Mouse (Mus musculus): ENCODE measurements around the gene Cecr2. TPM values are rescaled to one million over a fixed set of nuclear protein-coding genes. Genes with fewer than 3 reads are reported as not detected.

Cecr2 gene
- polyA plus RNA-seq (2014; fragmentation: Nextera tagmentation; extraction: Ambion mirVana), result 3.8 and 5.2 TPM in 2 replicates

GRCm38 (mm10) chr6:120665816-120666760, at the start of gene Cecr2:
Gene Cecr2, plus strand, starts transcription at chr6:120666369.
- DNase-seq, result peak; percentile 94
- ATAC-seq (ENCODE audit: low FRiP score, low TSS enrichment), result peak; percentile 90
- under 1% methylated on average over 119 of the region's 127 CpGs for WGBS

GRCm38 (mm10) chr6:120617586-120617985, 48.6 kb upstream of the Cecr2 start:
- Histone ChIP-seq H3K4me1 (ENCODE audit: control insufficient read depth, insufficient read depth, low read length) (no peaks in the 10 kb centered on the region), H3K9me3 (ENCODE audit: control insufficient read depth, low read length) (no peaks in the 10 kb centered on the region), H3K4me2 (ENCODE audit: low read length) (no peak overlapping the region), H3K27me3 (ENCODE audit: control insufficient read depth, insufficient read depth, low read length) (no peaks in the 10 kb centered on the region), H3K4me3 (replicated peaks; ENCODE audit: low read depth, low read length) (no peak overlapping the region), H3K27ac (replicated peaks; ENCODE audit: low read depth, low read length) (no peak overlapping the region), H3K36me3 (ENCODE audit: control insufficient read depth, insufficient read depth, low read length) (no peaks in the 10 kb centered on the region), H3K9ac (replicated peaks; ENCODE audit: low read length) (no peak overlapping the region)
- ATAC-seq (ENCODE audit: low FRiP score, low TSS enrichment) (no peak), DNase-seq (no peak)
- 82% methylated on average over 5 of the region's 5 CpGs for WGBS

More at GRCm38 (mm10) chr6:120665816-120666760, at the start of gene Cecr2:
- Histone ChIP-seq H3K36me3 (ENCODE audit: control insufficient read depth, insufficient read depth, low read length) (no peaks in the 10 kb centered on the region), H3K4me2 (ENCODE audit: low read length) (peak within 1 kb of the TSS; percentile 93), H3K27me3 (ENCODE audit: control insufficient read depth, insufficient read depth, low read length) (no peaks in the 10 kb centered on the region), H3K9ac (replicated peaks; ENCODE audit: low read length) (peak within 1 kb of the TSS; percentile 72), H3K27ac (replicated peaks; ENCODE audit: low read depth, low read length) (peak within 1 kb of the TSS; percentile 95), H3K4me1 (ENCODE audit: control insufficient read depth, insufficient read depth, low read length) (peaks cover 8% of the 10 kb centered on the region; the same call in 1 of the 2 replicates), H3K9me3 (ENCODE audit: control insufficient read depth, low read length) (no peaks in the 10 kb centered on the region), H3K4me3 (replicated peaks; ENCODE audit: low read depth, low read length) (peak within 1 kb of the TSS; percentile 87)

- ATAC-seq (ENCODE audit: low FRiP score, low TSS enrichment) (no peak), DNase-seq (no peak)
- Histone ChIP-seq H3K9me3 (ENCODE audit: control insufficient read depth, low read length) (no peaks in the 10 kb centered on the region), H3K36me3 (ENCODE audit: control insufficient read depth, insufficient read depth, low read length) (no peaks in the 10 kb centered on the region), H3K4me2 (ENCODE audit: low read length) (no peak overlapping the region), H3K4me1 (ENCODE audit: control insufficient read depth, insufficient read depth, low read length) (no peaks in the 10 kb centered on the region), H3K4me3 (replicated peaks; ENCODE audit: low read depth, low read length) (no peak overlapping the region), H3K27ac (replicated peaks; ENCODE audit: low read depth, low read length) (no peak overlapping the region), H3K27me3 (ENCODE audit: control insufficient read depth, insufficient read depth, low read length) (no peaks in the 10 kb centered on the region), H3K9ac (replicated peaks; ENCODE audit: low read length) (no peak overlapping the region)
- 73% methylated on average over 4 of the region's 4 CpGs for WGBS
Measured at GRCm38 (mm10) chr6:120618518-120619402, 47.4 kb upstream of the Cecr2 start.

GRCm38 (mm10) chr6:120620193-120620592, 46.0 kb upstream of the Cecr2 start:
- Histone ChIP-seq H3K4me2 (ENCODE audit: low read length) (no peak overlapping the region), H3K36me3 (ENCODE audit: control insufficient read depth, insufficient read depth, low read length) (no peaks in the 10 kb centered on the region), H3K27ac (replicated peaks; ENCODE audit: low read depth, low read length) (no peak overlapping the region), H3K4me3 (replicated peaks; ENCODE audit: low read depth, low read length) (no peak overlapping the region), H3K27me3 (ENCODE audit: control insufficient read depth, insufficient read depth, low read length) (no peaks in the 10 kb centered on the region), H3K9ac (replicated peaks; ENCODE audit: low read length) (no peak overlapping the region), H3K9me3 (ENCODE audit: control insufficient read depth, low read length) (no peaks in the 10 kb centered on the region), H3K4me1 (ENCODE audit: control insufficient read depth, insufficient read depth, low read length) (no peaks in the 10 kb centered on the region)
- WGBS, result 92% methylated on average over 3 of the region's 3 CpGs
- DNase-seq, result no peak
- no peak for ATAC-seq (ENCODE audit: low FRiP score, low TSS enrichment)

GRCm38 (mm10) chr6:120625081-120625480, 41.1 kb upstream of the Cecr2 start:
- H3K4me1 ChIP-seq (ENCODE audit: control insufficient read depth, insufficient read depth, low read length), result no peaks in the 10 kb centered on the region
- H3K9ac ChIP-seq (replicated peaks; ENCODE audit: low read length), result no peak overlapping the region
- no peak overlapping the region for H3K27ac ChIP-seq (replicated peaks; ENCODE audit: low read depth, low read length)
- WGBS, result 62% methylated on average over 8 of the region's 8 CpGs
- H3K4me2 ChIP-seq (ENCODE audit: low read length), result no peak overlapping the region
- no peaks in the 10 kb centered on the region for H3K9me3 ChIP-seq (ENCODE audit: control insufficient read depth, low read length)
- ATAC-seq (ENCODE audit: low FRiP score, low TSS enrichment) (no peak), DNase-seq (no peak)
- no peak overlapping the region for H3K4me3 ChIP-seq (replicated peaks; ENCODE audit: low read depth, low read length)
- no peaks in the 10 kb centered on the region for H3K27me3 ChIP-seq (ENCODE audit: control insufficient read depth, insufficient read depth, low read length)
- no peaks in the 10 kb centered on the region for H3K36me3 ChIP-seq (ENCODE audit: control insufficient read depth, insufficient read depth, low read length)

GRCm38 (mm10) chr6:120627096-120627495, 39.1 kb upstream of the Cecr2 start:
- Histone ChIP-seq H3K27me3 (ENCODE audit: control insufficient read depth, insufficient read depth, low read length) (no peaks in the 10 kb centered on the region), H3K27ac (replicated peaks; ENCODE audit: low read depth, low read length) (no peak overlapping the region), H3K9ac (replicated peaks; ENCODE audit: low read length) (no peak overlapping the region), H3K36me3 (ENCODE audit: control insufficient read depth, insufficient read depth, low read length) (no peaks in the 10 kb centered on the region), H3K4me2 (ENCODE audit: low read length) (no peak overlapping the region), H3K9me3 (ENCODE audit: control insufficient read depth, low read length) (no peaks in the 10 kb centered on the region), H3K4me3 (replicated peaks; ENCODE audit: low read depth, low read length) (no peak overlapping the region), H3K4me1 (ENCODE audit: control insufficient read depth, insufficient read depth, low read length) (no peaks in the 10 kb centered on the region)
- 63% methylated on average over 2 of the region's 2 CpGs for WGBS
- ATAC-seq (ENCODE audit: low FRiP score, low TSS enrichment), result no peak
- no peak for DNase-seq

GRCm38 (mm10) chr6:120628963-120629362, 37.2 kb upstream of the Cecr2 start:
- H3K36me3 ChIP-seq (ENCODE audit: control insufficient read depth, insufficient read depth, low read length), result no peaks in the 10 kb centered on the region
- H3K9me3 ChIP-seq (ENCODE audit: control insufficient read depth, low read length), result no peaks in the 10 kb centered on the region
- H3K27me3 ChIP-seq (ENCODE audit: control insufficient read depth, insufficient read depth, low read length), result no peaks in the 10 kb centered on the region
- H3K9ac ChIP-seq (replicated peaks; ENCODE audit: low read length), result no peak overlapping the region
- no peak overlapping the region for H3K4me2 ChIP-seq (ENCODE audit: low read length)
- no peaks in the 10 kb centered on the region for H3K4me1 ChIP-seq (ENCODE audit: control insufficient read depth, insufficient read depth, low read length)
- ATAC-seq (ENCODE audit: low FRiP score, low TSS enrichment) (no peak), DNase-seq (no peak)
- no peak overlapping the region for H3K4me3 ChIP-seq (replicated peaks; ENCODE audit: low read depth, low read length)
- WGBS, result 85% methylated on average over 2 of the region's 2 CpGs
- no peak overlapping the region for H3K27ac ChIP-seq (replicated peaks; ENCODE audit: low read depth, low read length)

- no peak overlapping the region for H3K9ac ChIP-seq (replicated peaks; ENCODE audit: low read length)
- no peak for DNase-seq
- no peak overlapping the region for H3K4me2 ChIP-seq (ENCODE audit: low read length)
- no peaks in the 10 kb centered on the region for H3K4me1 ChIP-seq (ENCODE audit: control insufficient read depth, insufficient read depth, low read length)
- no peaks in the 10 kb centered on the region for H3K36me3 ChIP-seq (ENCODE audit: control insufficient read depth, insufficient read depth, low read length)
- 83% methylated on average over 8 of the region's 8 CpGs for WGBS
- H3K4me3 ChIP-seq (replicated peaks; ENCODE audit: low read depth, low read length), result no peak overlapping the region
- no peak overlapping the region for H3K27ac ChIP-seq (replicated peaks; ENCODE audit: low read depth, low read length)
- no peaks in the 10 kb centered on the region for H3K9me3 ChIP-seq (ENCODE audit: control insufficient read depth, low read length)
- no peaks in the 10 kb centered on the region for H3K27me3 ChIP-seq (ENCODE audit: control insufficient read depth, insufficient read depth, low read length)
- ATAC-seq (ENCODE audit: low FRiP score, low TSS enrichment), result no peak
Measured at GRCm38 (mm10) chr6:120635391-120636028, 30.7 kb upstream of the Cecr2 start.

Measured in midbrain, embryonic 14.5 days (tissue).